Mouse (Mus musculus): Measurements from ENCODE around the gene Gm44805.

Gm44805 gene

DNA sequence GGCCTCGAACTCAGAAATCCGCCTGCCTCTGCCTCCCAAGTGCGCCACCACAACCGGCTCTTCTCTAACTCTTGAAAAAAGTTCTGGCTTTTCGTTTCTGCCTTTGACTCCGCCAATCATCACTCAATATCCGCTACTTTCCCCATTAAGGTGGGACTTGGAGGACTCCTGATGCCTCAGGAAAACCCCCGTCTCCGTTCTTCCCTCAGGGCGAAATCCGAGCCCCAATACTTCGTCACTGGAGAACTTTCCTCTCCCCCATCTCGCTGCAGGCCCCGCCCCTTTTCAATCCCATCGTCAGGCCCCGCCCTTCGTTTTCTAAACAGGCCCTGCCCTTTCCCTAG, 53.1 kb downstream of the Gm44805 start:
- DNase-seq, result no peak

GRCm38 (mm10) chr7:19627721-19628120, 53.5 kb downstream of the Gm44805 start:
- DNase-seq, result no peak

GRCm38 (mm10) chr7:19623433-19623832, 57.8 kb downstream of the Gm44805 start:
- no peak for DNase-seq

DNA sequence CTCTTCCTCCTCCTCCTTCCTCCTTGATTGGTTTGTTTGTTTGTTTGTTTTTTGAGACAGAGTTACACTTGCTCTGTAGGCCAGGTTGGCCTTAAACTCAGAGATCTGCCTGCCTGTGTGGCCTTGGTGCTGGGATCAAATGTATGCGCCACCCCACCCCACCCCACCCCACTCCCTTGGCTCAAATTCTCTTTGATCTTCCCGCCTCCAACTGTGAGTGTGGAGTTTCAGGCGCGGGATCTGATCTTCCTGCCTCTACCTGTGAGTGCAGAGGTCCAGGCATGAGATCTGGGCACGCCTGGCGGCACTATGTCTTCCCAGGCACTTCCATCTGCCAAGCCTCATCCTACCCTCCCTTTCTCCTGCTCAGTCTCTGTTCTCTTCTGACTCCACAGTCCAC, 59.0 kb downstream of the Gm44805 start:
- DNase-seq, result no peak

Measured in cerebellum, adult 11-12 months (tissue).